Mouse (Mus musculus) embryonic stem cell, embryonic (primary cell): Measurements from ENCODE around the gene Trim68.
"Not testable (repeated sequence)": the region's sequence is repeated elsewhere in the genome, so short reads cannot be mapped to it uniquely, and the experiment has no call there.

Source experiments
- CTCF ChIA-PET, 4 experiments: fragments of 300-600 bp in 2 of 4; fragments of 350-600 bp in 2 of 4; sonication (Branson Sonifier 250); formaldehyde crosslinking; loops; one replicate each; lab custom pipeline; 2022; ENCODE audit warnings: inconsistent platforms in 2 of 4; lab: Charles Lee
- POLR2A ChIA-PET, 4 experiments: fragments of 300-600 bp in 2 of 4; fragments of 350-600 bp in 2 of 4; sonication (Branson Sonifier 250); formaldehyde crosslinking; loops; one replicate each; lab custom pipeline; 2022; ENCODE audit warnings: antibody characterized with exemption in 4 of 4, inconsistent platforms in 1 of 4; lab: Charles Lee

The Trim68 gene

GRCm38 (mm10) chr7:102686944-102687501 is at the start of gene Trim68:
Gene Trim68 (minus strand): TSS chr7:102687327.
- CTCF ChIA-PET = interaction anchor here in 3 of 4 experiments (1.0 to 1.6 kb wide), 4 partner anchors 8 to 174 kb away, joined by 4 to 12 read pairs (median 5); partner anchors contain the start of gene Olfr557 (in 3 of the 3)
- POLR2A ChIA-PET = interaction anchor here in 3 of 4 experiments (0.5 to 0.9 kb wide), 4 partner anchors 8 to 174 kb away, joined by 3 read pairs; partner anchors contain the start of gene Olfr556 (in 1 of the 3)

GRCm38 (mm10) chr7:102733793-102734192 is 46.7 kb upstream of the Trim68 start:
- ChIA-PET POLR2A (no interaction called here), CTCF (no interaction called here)

- POLR2A ChIA-PET = no interaction called here
These were observed 40.3 kb upstream of the Trim68 start, which contains the start of gene Olfr559 for GRCm38 (mm10) chr7:102727391-102727790. Gene Olfr559 (minus strand): TSS chr7:102727491.

GRCm38 (mm10) chr7:102718970-102719369 is 31.8 kb upstream of the Trim68 start, which contains the start of gene Olfr33:
Gene Olfr33 (minus strand): TSS chr7:102719070.
- POLR2A ChIA-PET = no interaction called here
- CTCF ChIA-PET = no interaction called here

More at GRCm38 (mm10) chr7:102727391-102727790, 40.3 kb upstream of the Trim68 start, which contains the start of gene Olfr559:
- CTCF ChIA-PET = no interaction called here

- POLR2A ChIA-PET = no interaction called here
- CTCF ChIA-PET = no interaction called here
These were observed 14.8 kb upstream of the Trim68 start, which contains the start of gene Olfr558 for GRCm38 (mm10) chr7:102701915-102702314. Gene Olfr558 (plus strand): TSS chr7:102702215.

- ChIA-PET POLR2A (no interaction called here), CTCF (no interaction called here)
These were observed 11.3 kb upstream of the Trim68 start for GRCm38 (mm10) chr7:102698461-102698860.

- ChIA-PET CTCF (interaction anchor here (0.5 to 2.2 kb wide), 23 partner anchors 8 to 1111 kb away, joined by 3 to 19 read pairs (median 4); partner anchors contain the start of genes Trim68 (in 3 of the 4), Olfr556 (in 1 of the 4) and Olfr571 (in 1 of the 4)), POLR2A (no interaction called here)
These were observed 8.4 kb upstream of the Trim68 start, which contains the start of gene Olfr557 for GRCm38 (mm10) chr7:102695358-102696125. Gene Olfr557 (plus strand): TSS chr7:102695910.

GRCm38 (mm10) chr7:102681916-102682315 is 5.2 kb downstream of the Trim68 start:
- ChIA-PET POLR2A (no interaction called here), CTCF (no interaction called here)

- POLR2A ChIA-PET = no interaction called here
- CTCF ChIA-PET = no interaction called here
These were observed 10.9 kb downstream of the Trim68 start for GRCm38 (mm10) chr7:102676225-102676624.

GRCm38 (mm10) chr7:102665378-102665777 is 21.7 kb downstream of the Trim68 start:
- ChIA-PET POLR2A (interaction anchor here in 1 of 4 experiments (0.9 kb wide), 1 partner anchor 22 kb away, joined by 3 read pairs; the partner anchor contains the start of gene Trim68), CTCF (interaction anchor here in 2 of 4 experiments (1.2 to 1.3 kb wide), 4 partner anchors 29 to 254 kb away, joined by 3 to 6 read pairs (median 4); partner anchors contain the start of gene Olfr557 (in 1 of the 2))

GRCm38 (mm10) chr7:102664599-102664998 is 22.5 kb downstream of the Trim68 start, which contains the start of gene Olfr556:
Gene Olfr556 (plus strand): TSS chr7:102664899.
- ChIA-PET POLR2A (interaction anchor here in 1 of 4 experiments (0.9 kb wide), 1 partner anchor 23 kb away, joined by 3 read pairs; the partner anchor contains the start of gene Trim68), CTCF (interaction anchor here in 2 of 4 experiments (0.5 to 1.3 kb wide), 5 partner anchors 28 to 255 kb away, joined by 3 to 6 read pairs (median 4); partner anchors contain the start of gene Olfr557 (in 1 of the 2))

- CTCF ChIA-PET = no interaction called here
These were observed 28.6 kb downstream of the Trim68 start, which contains the start of gene Olfr555 for GRCm38 (mm10) chr7:102658523-102658922. Gene Olfr555 (plus strand): TSS chr7:102658823.

GRCm38 (mm10) chr7:102644945-102645344 is 42.2 kb downstream of the Trim68 start:
- CTCF ChIA-PET, POLR2A ChIA-PET: not testable (repeated sequence)

More at GRCm38 (mm10) chr7:102658523-102658922, 28.6 kb downstream of the Trim68 start, which contains the start of gene Olfr555:
- POLR2A ChIA-PET = no interaction called here

- ChIA-PET POLR2A (no interaction called here), CTCF (interaction anchor here in 1 of 4 experiments (1.2 kb wide), 1 partner anchor 124 kb away, joined by 3 read pairs; no protein-coding TSS in a partner anchor)
These were observed 49.0 kb downstream of the Trim68 start, which contains the start of gene Olfr554 for GRCm38 (mm10) chr7:102638132-102638531. Gene Olfr554 (plus strand): TSS chr7:102638432.

GRCm38 (mm10) chr7:102636665-102637064 is 50.5 kb downstream of the Trim68 start:
- CTCF ChIA-PET = interaction anchor here in 2 of 4 experiments (1.0 to 1.4 kb wide), 3 partner anchors 29 to 123 kb away, joined by 3 to 5 read pairs (median 4); partner anchors contain the start of gene Olfr556 (in 1 of the 2)
- POLR2A ChIA-PET = no interaction called here
